Mouse (Mus musculus): ENCODE data around the gene Slco6d1. TPM values are rescaled to one million over a fixed set of nuclear protein-coding genes. Genes with fewer than 3 reads are reported as not detected.

The Slco6d1 gene
- polyA plus RNA-seq, 1 experiment from 2014 or later, result not detected

Small RNA genes lying within 50 kb of the gene (microRNA-seq; reads per million reads assigned to microRNA genes)
- gene Gm26134, result not detected
